Mouse (Mus musculus): ENCODE results near the gene Gja10. TPM values are rescaled to one million over a fixed set of nuclear protein-coding genes. Genes with fewer than 3 reads are reported as not detected.
A peak's percentile ranks its signal among the peaks of the same experiment; 100 is the strongest.

The Gja10 gene
- polyA plus RNA-seq (2017; shearing (Covaris generic)), result not detected

DNA sequence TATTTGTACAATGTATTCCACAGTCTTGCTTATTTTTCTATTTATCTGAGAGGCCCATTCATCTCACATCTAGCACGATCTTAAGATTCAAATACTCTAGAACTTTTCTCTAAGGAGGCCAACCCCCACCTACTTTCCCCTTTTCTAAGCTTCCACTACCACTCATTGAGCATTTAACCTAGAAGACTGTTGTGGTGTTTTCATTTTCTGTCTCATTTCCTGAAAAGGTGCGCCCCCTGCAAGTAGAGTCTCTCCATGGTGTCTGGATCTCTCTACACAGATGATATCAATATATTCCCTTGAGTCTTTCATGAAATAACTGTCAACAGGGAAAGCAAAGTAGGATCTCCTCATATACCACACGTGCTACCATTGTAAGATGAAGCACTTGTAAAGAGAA is at the start of gene Gja10:
Gja10 (minus strand) TSS at position 101 of the 400 bp plus-strand sequence.
- ATAC-seq, result no peak

GRCm38 (mm10) chr4:32651669-32652068 is 49.1 kb upstream of the Gja10 start:
- ATAC-seq, result no peak

GRCm38 (mm10) chr4:32621637-32622036 is 19.1 kb upstream of the Gja10 start:
- ATAC-seq, result no peak

DNA sequence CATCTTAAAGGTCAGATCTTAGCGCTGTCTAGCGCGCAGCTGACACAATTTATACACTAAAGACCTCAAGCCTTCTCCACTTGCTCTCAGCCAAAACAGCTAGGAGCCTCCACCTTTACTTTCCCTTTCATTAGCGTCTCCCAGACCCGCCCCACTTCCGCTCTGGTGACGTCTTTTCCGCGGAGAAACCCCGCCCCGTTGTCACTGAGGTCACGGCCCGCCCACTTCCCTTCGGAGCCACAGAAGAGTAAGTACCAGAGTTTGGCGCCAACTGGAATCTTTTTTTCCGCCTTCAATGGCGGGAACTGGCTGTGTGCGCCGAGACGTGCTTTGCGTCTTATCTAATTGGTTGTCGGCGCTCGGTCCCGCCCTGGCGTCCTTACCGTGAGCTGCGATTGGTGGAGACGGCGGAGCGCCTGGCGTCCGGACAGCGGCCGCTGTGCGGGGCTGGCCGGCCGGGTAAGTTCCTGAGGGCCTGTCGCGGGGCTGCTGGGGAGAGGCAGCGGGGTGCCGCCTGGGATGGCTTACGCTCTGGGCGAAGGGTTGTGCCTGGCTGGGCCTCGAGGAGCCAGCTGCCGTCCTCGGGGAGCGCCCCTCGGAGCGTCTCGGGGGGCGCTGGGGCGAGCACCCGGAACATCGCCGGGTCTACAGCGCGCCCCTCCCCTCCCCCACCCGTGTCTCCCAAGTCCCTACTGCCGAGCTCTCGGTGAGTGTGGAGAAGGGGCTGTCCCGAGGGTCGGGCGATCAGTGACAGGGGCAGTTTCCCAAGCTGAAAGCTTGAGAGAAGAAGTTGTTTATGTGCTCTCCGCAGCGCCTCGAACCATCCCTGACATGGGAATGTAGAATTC is 12.7 kb upstream of the Gja10 start, which contains the start of gene Casp8ap2:
Casp8ap2 (plus strand) TSS at position 418 of the 848 bp plus-strand sequence.
- peak; percentile 97 for ATAC-seq

DNA sequence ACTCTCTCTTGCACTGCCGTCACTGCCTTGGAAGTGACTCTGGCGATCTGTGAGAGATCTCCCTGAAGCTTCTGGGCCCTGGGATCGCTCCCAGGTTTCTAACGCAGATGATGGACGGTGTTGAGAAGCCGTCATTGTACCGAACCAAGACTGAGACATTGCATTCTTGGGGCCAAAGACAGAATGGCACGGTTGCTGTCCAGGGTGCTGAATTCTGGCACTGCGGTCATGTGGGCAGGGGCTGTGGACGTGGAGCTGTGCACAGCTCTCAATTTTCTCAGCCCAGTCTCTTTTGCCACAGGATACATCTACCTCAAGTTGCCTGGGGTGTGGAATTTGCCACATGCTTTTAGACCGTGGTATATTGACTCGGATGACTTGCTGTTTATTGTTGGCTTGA is 1.4 kb downstream of the Gja10 start:
- ATAC-seq, result no peak

- ATAC-seq, result peak; percentile 88
Observed at GRCm38 (mm10) chr4:32588237-32588636, 14.3 kb downstream of the Gja10 start.

GRCm38 (mm10) chr4:32587543-32587942 is 15.0 kb downstream of the Gja10 start:
- peak; percentile 50 for ATAC-seq

DNA sequence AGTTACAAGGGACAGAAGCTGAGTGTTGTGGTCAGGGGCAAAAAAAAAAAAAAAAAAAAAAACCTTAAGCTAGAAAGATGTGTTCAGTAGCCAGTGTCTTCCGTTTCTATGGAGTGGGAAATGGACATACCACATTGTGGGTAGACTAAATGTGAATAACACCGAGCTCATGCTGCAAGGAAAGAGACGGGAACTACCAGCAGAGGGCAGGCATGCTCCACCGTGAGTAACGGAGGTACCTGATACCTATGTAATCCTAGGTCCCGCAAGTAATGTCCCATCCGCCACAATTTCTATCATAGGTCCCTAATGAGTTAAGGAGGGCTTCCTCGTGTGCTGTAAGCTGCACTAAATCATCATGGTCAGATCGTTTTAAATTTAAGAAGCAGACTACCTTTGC is 16.0 kb downstream of the Gja10 start:
- peak; percentile 54 for ATAC-seq

DNA sequence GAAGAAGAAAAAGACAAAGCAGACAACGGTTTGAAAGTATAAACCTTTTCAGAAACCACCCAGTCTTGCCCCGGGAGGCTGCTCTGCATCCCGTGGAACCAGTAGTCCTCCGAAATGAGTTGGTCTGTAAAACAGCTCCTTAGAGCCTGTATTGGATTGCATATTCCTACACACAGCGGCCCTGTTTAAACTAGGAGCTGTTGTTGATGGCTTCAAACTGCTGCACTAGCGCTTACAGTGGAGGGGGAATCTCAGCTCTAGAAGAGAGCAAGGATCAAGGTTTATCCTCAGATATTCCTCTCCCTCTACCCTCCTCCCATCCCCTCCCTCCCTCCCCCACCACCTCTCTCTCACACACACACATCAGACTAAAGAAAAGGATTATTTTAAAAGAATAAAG is 18.4 kb downstream of the Gja10 start:
- no peak for ATAC-seq

GRCm38 (mm10) chr4:32579850-32580249 is 22.7 kb downstream of the Gja10 start:
- ATAC-seq, result no peak

GRCm38 (mm10) chr4:32575165-32575564 is 27.4 kb downstream of the Gja10 start:
- no peak for ATAC-seq

DNA sequence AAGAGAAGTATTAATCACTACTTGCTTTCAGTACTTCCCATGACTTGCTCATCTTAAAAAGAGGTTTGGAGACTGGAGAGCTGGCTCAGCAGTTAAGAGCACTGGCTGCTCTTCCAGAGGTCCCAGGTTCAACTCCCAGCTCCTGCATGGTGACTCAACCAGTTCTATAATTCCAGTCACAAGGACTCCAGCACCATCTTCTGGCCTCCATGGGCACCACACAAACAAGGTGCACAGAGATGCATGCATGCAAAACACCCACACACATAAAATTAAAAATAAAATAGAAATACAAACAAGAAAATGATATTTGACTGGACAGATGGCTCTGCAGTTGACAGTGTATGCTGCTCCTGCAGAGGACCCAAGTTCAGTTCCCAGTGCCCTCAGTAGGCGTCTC is 28.0 kb downstream of the Gja10 start:
- ATAC-seq, result no peak

- ATAC-seq, result no peak
Observed at GRCm38 (mm10) chr4:32573586-32573985, 29.0 kb downstream of the Gja10 start.

DNA sequence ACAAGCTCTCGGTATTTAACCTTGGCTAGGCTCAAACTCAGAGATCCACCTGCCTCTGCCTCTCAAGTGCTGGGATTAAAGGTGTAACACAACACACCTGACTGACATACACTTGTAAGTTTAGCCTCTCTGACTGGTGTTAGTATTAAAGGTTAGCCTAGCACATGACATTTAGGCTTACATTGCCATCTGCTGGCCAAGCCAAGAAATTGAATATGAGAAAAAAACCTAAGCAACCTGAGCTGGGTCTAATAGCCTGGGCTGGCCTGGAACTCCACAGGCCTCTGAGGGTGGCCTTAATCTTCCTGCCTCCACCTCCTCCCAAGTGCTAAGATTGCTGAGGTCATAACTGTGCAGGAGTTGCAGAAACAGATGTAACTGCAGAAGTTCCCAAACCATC is 30.4 kb downstream of the Gja10 start:
- ATAC-seq, result peak; percentile 73

DNA sequence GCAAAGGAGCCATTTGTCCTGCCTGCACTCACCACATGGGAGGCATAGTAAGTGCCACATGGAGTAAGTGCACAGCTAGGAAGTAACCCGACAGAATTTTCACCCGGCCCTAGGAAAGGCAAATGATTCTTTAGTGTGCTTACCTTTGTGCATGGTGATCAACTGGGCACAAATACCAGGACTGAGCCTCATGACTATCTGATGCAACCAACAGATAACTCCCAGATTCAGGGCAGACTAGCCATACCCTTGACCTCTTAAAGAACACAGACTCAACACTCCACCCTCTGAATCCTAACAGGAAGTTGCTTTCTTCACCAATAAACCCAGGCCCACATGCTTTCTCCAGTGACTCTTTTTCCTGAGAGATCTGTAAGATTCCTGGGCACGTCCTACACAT is 31.1 kb downstream of the Gja10 start:
- no peak for ATAC-seq

- ATAC-seq, result peak; percentile 56
Observed at GRCm38 (mm10) chr4:32570939-32571317, 31.6 kb downstream of the Gja10 start.

DNA sequence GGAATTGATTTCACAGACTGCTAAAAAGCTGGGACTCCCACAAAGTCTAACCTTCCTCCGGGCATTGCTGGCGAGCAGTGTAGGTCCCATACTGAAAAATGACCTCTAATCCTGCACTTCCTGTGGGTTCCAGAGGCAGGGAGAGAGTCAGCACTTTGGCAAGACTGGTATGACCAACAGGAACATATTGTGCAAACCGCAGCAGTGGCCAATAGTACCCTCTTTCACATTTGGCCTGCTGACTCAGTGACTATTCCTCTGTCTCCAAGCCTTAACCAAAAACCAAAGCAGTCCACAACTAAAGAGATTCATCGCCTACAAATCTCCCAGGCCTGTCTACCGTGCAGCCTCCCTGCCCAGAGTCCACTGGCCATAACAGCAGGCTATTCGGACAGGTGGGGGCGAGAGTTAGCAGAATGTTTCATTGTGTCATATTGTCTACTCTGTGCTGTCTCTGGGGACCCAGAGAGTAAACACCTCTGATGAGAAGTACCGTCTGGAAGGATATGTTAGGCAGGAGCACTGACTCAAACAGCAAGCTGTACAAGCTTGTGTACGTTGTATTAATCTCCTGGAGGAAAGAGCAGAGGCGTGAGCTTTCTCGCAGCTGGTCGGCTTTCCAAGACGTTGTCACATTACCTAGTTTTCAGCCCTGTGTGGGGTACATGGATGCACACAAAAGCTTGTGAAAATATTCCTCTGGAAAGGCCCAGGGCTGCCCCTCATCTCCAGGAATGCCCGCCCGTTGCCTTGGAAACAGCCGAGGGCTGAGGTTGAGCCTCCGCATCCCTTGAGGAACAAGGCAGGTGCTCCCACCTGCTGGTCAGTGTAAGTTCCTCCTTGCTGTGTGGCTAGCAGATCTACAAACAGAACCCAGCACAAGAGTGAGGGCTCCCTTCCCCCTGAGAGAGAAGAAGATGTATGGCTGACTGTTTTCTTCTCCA is 32.3 kb downstream of the Gja10 start:
- ATAC-seq, result no peak

DNA sequence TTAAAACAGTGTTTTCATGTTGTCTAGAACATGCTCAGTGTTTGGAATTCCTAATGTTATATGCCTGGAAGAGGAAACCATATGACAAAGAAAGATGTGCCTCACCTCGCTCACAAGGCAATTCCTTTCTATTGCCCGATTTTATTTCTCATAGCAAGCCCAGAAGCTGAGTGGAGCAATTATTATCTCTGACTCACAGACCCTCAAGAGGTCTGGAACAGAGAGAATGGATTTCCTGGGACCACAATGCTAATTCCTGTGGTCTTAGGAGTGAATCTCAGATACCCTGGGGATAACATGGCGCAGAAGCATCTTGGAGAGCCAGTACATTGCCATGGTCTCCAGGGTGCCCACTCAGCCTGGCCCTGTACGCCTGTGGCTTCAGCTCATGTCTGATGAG is 33.5 kb downstream of the Gja10 start:
- ATAC-seq, result no peak

DNA sequence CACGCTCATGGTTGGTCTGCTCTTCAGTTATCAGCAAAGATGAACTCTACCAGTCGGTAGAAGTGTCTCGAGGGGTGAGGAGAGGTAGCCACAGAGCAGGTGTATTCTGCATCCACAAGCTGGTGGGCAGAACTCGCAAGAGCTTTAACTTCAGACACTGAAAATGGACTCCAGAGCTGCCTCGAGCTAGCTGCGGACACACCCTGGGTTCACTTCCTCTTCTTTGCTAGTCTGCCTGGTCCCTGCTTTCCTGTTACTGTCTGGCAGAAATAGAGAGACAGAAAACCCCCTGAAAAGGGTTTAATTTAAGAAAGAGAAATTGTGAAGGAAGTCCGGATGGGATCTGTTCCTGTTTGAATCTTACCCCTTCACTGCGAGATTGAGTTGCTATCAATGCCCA is 37.6 kb downstream of the Gja10 start:
- ATAC-seq, result no peak

- no peak for ATAC-seq
Observed at GRCm38 (mm10) chr4:32564416-32564815, 38.1 kb downstream of the Gja10 start.

GRCm38 (mm10) chr4:32562319-32563115 is 40.0 kb downstream of the Gja10 start:
- no peak for ATAC-seq

GRCm38 (mm10) chr4:32561555-32562095 is 40.9 kb downstream of the Gja10 start:
- no peak for ATAC-seq

Data from inflammation-experienced regulatory T-cells, adult 6 months (primary cell).